Mouse (Mus musculus): Measurements from ENCODE around the gene Haus3.

- TF ChIP-seq CTCF (IDR thresholded peaks at IDR 0.05; ENCODE audit: low read depth) (no peak), EP300 (IDR thresholded peaks at IDR 0.05; ENCODE audit: low read depth) (no peak)
Observed at GRCm38 (mm10) chr5:34175403-34175694, 6.0 kb upstream of the Haus3 start.
